Mouse (Mus musculus): ENCODE measurements around the gene Gm3012. TPM values are rescaled to one million over a fixed set of nuclear protein-coding genes. Genes with fewer than 3 reads are reported as not detected.
"Not testable (repeated sequence)": the region's sequence is repeated elsewhere in the genome, so short reads cannot be mapped to it uniquely, and the experiment has no call there.

Gene Gm3012
- polyA plus RNA-seq (2014; fragmentation: Nextera tagmentation; extraction: Ambion mirVana): not detected in 2 replicates

- H3K4me3 ChIP-seq (ENCODE audit: low read depth, low read length); DNase-seq (ENCODE audit: low spot score): not testable (repeated sequence)
Measured at GRCm38 (mm10) chr14:3634212-3634611, at the start of gene Gm3012. TSS of gene Gm3012 (plus strand) at chr14:3634512.

GRCm38 (mm10) chr14:3651730-3652129 lies 17.4 kb downstream of the Gm3012 start, which contains the start of gene Gm3020:
TSS of gene Gm3020 (plus strand) at chr14:3652030.
- WGBS: no CpG with 5 or more reads among the region's 32 CpGs
- not testable (repeated sequence) for ATAC-seq (ENCODE audit: insufficient read depth, low FRiP score, low TSS enrichment)

More at GRCm38 (mm10) chr14:3634212-3634611, at the start of gene Gm3012:
- not testable (repeated sequence) for ATAC-seq (ENCODE audit: insufficient read depth, low FRiP score, low TSS enrichment); H3K36me3 ChIP-seq (ENCODE audit: control insufficient read depth, insufficient read depth, low read length); H3K4me2 ChIP-seq (ENCODE audit: low read depth); H3K4me1 ChIP-seq (ENCODE audit: control insufficient read depth, insufficient read depth, low read length); H3K9me3 ChIP-seq (ENCODE audit: control insufficient read depth, low read length); H3K27ac ChIP-seq (ENCODE audit: low read depth, low read length); H3K27me3 ChIP-seq (ENCODE audit: control insufficient read depth, insufficient read depth, low read length); H3K9ac ChIP-seq (ENCODE audit: low read length)
- no CpG with 5 or more reads among the region's 2 CpGs for WGBS

DNA sequence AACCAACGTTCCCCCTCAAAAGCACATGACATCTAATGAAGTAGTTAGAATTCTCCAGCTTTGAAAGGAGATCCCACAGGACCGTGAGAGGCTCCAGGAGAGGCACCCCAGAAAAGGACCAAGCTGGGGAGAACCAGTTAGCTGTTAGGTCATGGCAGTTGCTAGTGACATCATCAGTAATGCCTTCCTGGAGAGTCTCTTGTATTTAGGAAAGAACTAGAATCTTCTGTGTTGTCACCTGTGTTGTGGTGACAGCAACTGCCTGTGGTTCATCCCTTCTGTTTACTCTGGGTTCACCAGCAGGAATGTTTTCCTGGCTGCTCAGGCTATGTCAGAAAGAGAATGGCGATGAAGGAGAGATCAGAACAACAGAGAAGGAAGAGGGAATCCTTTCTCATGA lies 54.2 kb downstream of the Gm3012 start, which contains the start of gene Gm3043:
Gm3043 (plus strand) TSS at position 301 of the 400 bp plus-strand sequence.
- not testable (repeated sequence) for ATAC-seq (ENCODE audit: insufficient read depth, low FRiP score, low TSS enrichment); H3K4me1 ChIP-seq (ENCODE audit: control insufficient read depth, insufficient read depth, low read length)
- no CpG with 5 or more reads among the region's 3 CpGs for WGBS

More at GRCm38 (mm10) chr14:3651730-3652129, 17.4 kb downstream of the Gm3012 start, which contains the start of gene Gm3020:
- H3K4me3 ChIP-seq (ENCODE audit: low read depth, low read length); H3K9ac ChIP-seq (ENCODE audit: low read length); H3K4me1 ChIP-seq (ENCODE audit: control insufficient read depth, insufficient read depth, low read length); H3K4me2 ChIP-seq (ENCODE audit: low read depth); H3K36me3 ChIP-seq (ENCODE audit: control insufficient read depth, insufficient read depth, low read length); H3K9me3 ChIP-seq (ENCODE audit: control insufficient read depth, low read length); H3K27ac ChIP-seq (ENCODE audit: low read depth, low read length); H3K27me3 ChIP-seq (ENCODE audit: control insufficient read depth, insufficient read depth, low read length); DNase-seq (ENCODE audit: low spot score): not testable (repeated sequence)

More for the DNA sequence above, 54.2 kb downstream of the Gm3012 start, which contains the start of gene Gm3043:
- H3K4me2 ChIP-seq (ENCODE audit: low read depth); H3K4me3 ChIP-seq (ENCODE audit: low read depth, low read length); H3K27me3 ChIP-seq (ENCODE audit: control insufficient read depth, insufficient read depth, low read length); H3K27ac ChIP-seq (ENCODE audit: low read depth, low read length); H3K36me3 ChIP-seq (ENCODE audit: control insufficient read depth, insufficient read depth, low read length); H3K9me3 ChIP-seq (ENCODE audit: control insufficient read depth, low read length); H3K9ac ChIP-seq (ENCODE audit: low read length); DNase-seq (ENCODE audit: low spot score): not testable (repeated sequence)

Other genes with a start within 250 kb of the Gm3012 start
- not detected in 2 replicates for gene Gm10413, start 239.4 kb upstream of the Gm3012 start, polyA plus RNA-seq (2014; fragmentation: Nextera tagmentation; extraction: Ambion mirVana)
- 1.8 and 2.3 TPM in 2 replicates for gene Gm10409, start 221.9 kb upstream of the Gm3012 start, polyA plus RNA-seq (2014; fragmentation: Nextera tagmentation; extraction: Ambion mirVana)
- 0.73 and 1.5 TPM in 2 replicates for gene Gm3005, start 206.4 kb upstream of the Gm3012 start, polyA plus RNA-seq (2014; fragmentation: Nextera tagmentation; extraction: Ambion mirVana)
- gene Gm10408, start 185.1 kb upstream of the Gm3012 start, polyA plus RNA-seq (2014; fragmentation: Nextera tagmentation; extraction: Ambion mirVana): not detected in 2 replicates
- 1.8 and 2.3 TPM in 2 replicates for gene Gm3020, start 17.5 kb downstream of the Gm3012 start, polyA plus RNA-seq (2014; fragmentation: Nextera tagmentation; extraction: Ambion mirVana)
- gene Gm3043, start 54.3 kb downstream of the Gm3012 start, polyA plus RNA-seq (2014; fragmentation: Nextera tagmentation; extraction: Ambion mirVana): not detected in 2 replicates
- 0.64 and 1.1 TPM in 2 replicates for gene Gm3002, start 175.6 kb downstream of the Gm3012 start, polyA plus RNA-seq (2014; fragmentation: Nextera tagmentation; extraction: Ambion mirVana)
- not detected in 2 replicates for gene Gm3033, start 211.7 kb downstream of the Gm3012 start, polyA plus RNA-seq (2014; fragmentation: Nextera tagmentation; extraction: Ambion mirVana)
- gene Gm2916, start 249.7 kb downstream of the Gm3012 start, polyA plus RNA-seq (2014; fragmentation: Nextera tagmentation; extraction: Ambion mirVana): 0.13 and 0.15 TPM in 2 replicates

All from neural tube, embryonic 11.5 days (tissue).